Mouse (Mus musculus): ENCODE measurements around the gene Gosr2. TPM values are rescaled to one million over a fixed set of nuclear protein-coding genes. Genes with fewer than 3 reads are reported as not detected.

The Gosr2 gene
- polyA plus RNA-seq, 1 experiment from 2014 or later, result 98.1 TPM

- 0 out of 2 replicates have a peak overlapping the region, but pooled peaks have one; percentile 1 for H3K4me3 ChIP-seq
- ATAC-seq (ENCODE audit: insufficient number of reproducible peaks, insufficient read depth, low FRiP score, low TSS enrichment), result no peak
These were observed 23.9 kb upstream of the Gosr2 start for GRCm38 (mm10) chr11:103721468-103722039.

GRCm38 (mm10) chr11:103719436-103719835 is 21.7 kb upstream of the Gosr2 start:
- no peak overlapping the region for H3K4me2 ChIP-seq (replicated peaks)
- no peak overlapping the region for H3K27ac ChIP-seq
- no peak overlapping the region for H3K9ac ChIP-seq
- no peak for ATAC-seq (ENCODE audit: insufficient number of reproducible peaks, insufficient read depth, low FRiP score, low TSS enrichment)
- 65% methylated on average over 5 of the region's 5 CpGs for WGBS
- no peak overlapping the region for H3K4me3 ChIP-seq
- H3K4me1 ChIP-seq, result peaks cover 18% of the 10 kb centered on the region
- H3K9me3 ChIP-seq, result no peaks in the 10 kb centered on the region
- no peaks in the 10 kb centered on the region for H3K27me3 ChIP-seq
- no peaks in the 10 kb centered on the region for H3K36me3 ChIP-seq

More at GRCm38 (mm10) chr11:103721468-103722039, 23.9 kb upstream of the Gosr2 start:
- WGBS, result 14% methylated on average over 15 of the region's 15 CpGs
- H3K9ac ChIP-seq, result no peak overlapping the region; the same call in 1 of the 2 replicates
- H3K27ac ChIP-seq, result no peak overlapping the region
- H3K9me3 ChIP-seq, result no peaks in the 10 kb centered on the region
- peaks cover 17% of the 10 kb centered on the region for H3K4me1 ChIP-seq
- H3K27me3 ChIP-seq, result no peaks in the 10 kb centered on the region
- H3K36me3 ChIP-seq, result no peaks in the 10 kb centered on the region
- peak overlapping the region; percentile 46 for H3K4me2 ChIP-seq (replicated peaks)

- no peak overlapping the region for H3K4me2 ChIP-seq (replicated peaks)
- no peaks in the 10 kb centered on the region for H3K9me3 ChIP-seq
- H3K9ac ChIP-seq, result no peak overlapping the region
- H3K4me1 ChIP-seq, result peaks cover 21% of the 10 kb centered on the region
- no peak overlapping the region for H3K27ac ChIP-seq
- no peaks in the 10 kb centered on the region for H3K36me3 ChIP-seq
- H3K4me3 ChIP-seq, result no peak overlapping the region
- ATAC-seq (ENCODE audit: insufficient number of reproducible peaks, insufficient read depth, low FRiP score, low TSS enrichment), result no peak
- 40% methylated on average over 9 of the region's 9 CpGs for WGBS
- H3K27me3 ChIP-seq, result 0 out of 2 replicates have a peak, but pooled peaks cover under 1% of the 10 kb centered on the region
These were observed 19.3 kb upstream of the Gosr2 start for GRCm38 (mm10) chr11:103716971-103717370.

GRCm38 (mm10) chr11:103714074-103714473 is 16.4 kb upstream of the Gosr2 start:
- Histone ChIP-seq H3K36me3 (no peaks in the 10 kb centered on the region), H3K4me3 (no peak overlapping the region), H3K4me2 (replicated peaks) (no peak overlapping the region), H3K27ac (no peak overlapping the region), H3K9me3 (no peaks in the 10 kb centered on the region), H3K4me1 (peaks cover 17% of the 10 kb centered on the region; the same call in 1 of the 2 replicates), H3K27me3 (0 out of 2 replicates have a peak, but pooled peaks cover 5% of the 10 kb centered on the region), H3K9ac (no peak overlapping the region)
- no peak for ATAC-seq (ENCODE audit: insufficient number of reproducible peaks, insufficient read depth, low FRiP score, low TSS enrichment)
- WGBS, result 78% methylated on average over 2 of the region's 2 CpGs

GRCm38 (mm10) chr11:103711851-103712587 is 14.3 kb upstream of the Gosr2 start:
- 0 out of 2 replicates have a peak, but pooled peaks cover 5% of the 10 kb centered on the region for H3K27me3 ChIP-seq
- peaks cover 16% of the 10 kb centered on the region; the same call in 1 of the 2 replicates for H3K4me1 ChIP-seq
- no peaks in the 10 kb centered on the region for H3K9me3 ChIP-seq
- 39% methylated on average over 28 of the region's 28 CpGs for WGBS
- H3K9ac ChIP-seq, result no peak overlapping the region
- H3K27ac ChIP-seq, result no peak overlapping the region
- no peak overlapping the region for H3K4me2 ChIP-seq (replicated peaks)
- no peaks in the 10 kb centered on the region for H3K36me3 ChIP-seq
- 0 out of 2 replicates have a peak, but pooled peaks have one; percentile 28 for ATAC-seq (ENCODE audit: insufficient number of reproducible peaks, insufficient read depth, low FRiP score, low TSS enrichment)
- H3K4me3 ChIP-seq, result no peak overlapping the region

GRCm38 (mm10) chr11:103709982-103710381 is 12.3 kb upstream of the Gosr2 start:
- Histone ChIP-seq H3K36me3 (no peaks in the 10 kb centered on the region), H3K4me3 (no peak overlapping the region), H3K27me3 (0 out of 2 replicates have a peak, but pooled peaks cover 5% of the 10 kb centered on the region), H3K4me1 (peaks cover 10% of the 10 kb centered on the region; the same call in 1 of the 2 replicates), H3K9me3 (no peaks in the 10 kb centered on the region), H3K27ac (no peak overlapping the region), H3K9ac (no peak overlapping the region), H3K4me2 (replicated peaks) (no peak overlapping the region)
- no peak for ATAC-seq (ENCODE audit: insufficient number of reproducible peaks, insufficient read depth, low FRiP score, low TSS enrichment)
- WGBS, result 79% methylated on average over 1 of the region's 1 CpGs

GRCm38 (mm10) chr11:103707005-103707404 is 9.3 kb upstream of the Gosr2 start:
- 0 out of 2 replicates have a peak, but pooled peaks cover 4% of the 10 kb centered on the region for H3K27me3 ChIP-seq
- H3K9ac ChIP-seq, result no peak overlapping the region
- no peak overlapping the region for H3K4me3 ChIP-seq
- peaks cover 4% of the 10 kb centered on the region; the same call in 1 of the 2 replicates for H3K4me1 ChIP-seq
- H3K27ac ChIP-seq, result no peak overlapping the region
- WGBS, result 43% methylated on average over 8 of the region's 8 CpGs
- ATAC-seq (ENCODE audit: insufficient number of reproducible peaks, insufficient read depth, low FRiP score, low TSS enrichment), result no peak
- H3K4me2 ChIP-seq (replicated peaks), result no peak overlapping the region
- H3K9me3 ChIP-seq, result no peaks in the 10 kb centered on the region
- no peaks in the 10 kb centered on the region for H3K36me3 ChIP-seq

- WGBS, result 70% methylated on average over 2 of the region's 2 CpGs
- no peaks in the 10 kb centered on the region for H3K27me3 ChIP-seq
- H3K4me2 ChIP-seq (replicated peaks), result peak overlapping the region; percentile 62
- peak overlapping the region; percentile 79; the same call in 1 of the 2 replicates for H3K9ac ChIP-seq
- 0 out of 2 replicates have a peak, but pooled peaks cover 3% of the 10 kb centered on the region for H3K36me3 ChIP-seq
- H3K27ac ChIP-seq, result peak overlapping the region; percentile 96
- ATAC-seq (ENCODE audit: insufficient number of reproducible peaks, insufficient read depth, low FRiP score, low TSS enrichment), result no peak
- no peaks in the 10 kb centered on the region for H3K4me1 ChIP-seq
- no peaks in the 10 kb centered on the region for H3K9me3 ChIP-seq
- H3K4me3 ChIP-seq, result peak overlapping the region; percentile 91
These were observed 528 bp upstream of the Gosr2 start for GRCm38 (mm10) chr11:103698226-103698625.

- Histone ChIP-seq H3K27ac (peak overlapping the region; percentile 96), H3K4me1 (no peaks in the 10 kb centered on the region), H3K4me3 (peak overlapping the region; percentile 91), H3K27me3 (no peaks in the 10 kb centered on the region), H3K9ac (peak overlapping the region; percentile 79), H3K36me3 (0 out of 2 replicates have a peak, but pooled peaks cover 3% of the 10 kb centered on the region), H3K4me2 (replicated peaks) (peak overlapping the region; percentile 62), H3K9me3 (no peaks in the 10 kb centered on the region)
- peak; percentile 30; the same call in 1 of the 2 replicates for ATAC-seq (ENCODE audit: insufficient number of reproducible peaks, insufficient read depth, low FRiP score, low TSS enrichment)
- WGBS, result 2% methylated on average over 18 of the region's 18 CpGs
These were observed 690 bp downstream of the Gosr2 start for GRCm38 (mm10) chr11:103696851-103697564.

GRCm38 (mm10) chr11:103693241-103693640 is 4.5 kb downstream of the Gosr2 start:
- Histone ChIP-seq H3K9me3 (no peaks in the 10 kb centered on the region), H3K4me3 (no peak overlapping the region), H3K4me1 (no peaks in the 10 kb centered on the region), H3K9ac (no peak overlapping the region), H3K27me3 (no peaks in the 10 kb centered on the region), H3K36me3 (0 out of 2 replicates have a peak, but pooled peaks cover 6% of the 10 kb centered on the region), H3K4me2 (replicated peaks) (no peak overlapping the region), H3K27ac (no peak overlapping the region)
- 96% methylated on average over 1 of the region's 1 CpGs for WGBS
- ATAC-seq (ENCODE audit: insufficient number of reproducible peaks, insufficient read depth, low FRiP score, low TSS enrichment), result no peak

GRCm38 (mm10) chr11:103691036-103691435 is 6.7 kb downstream of the Gosr2 start:
- Histone ChIP-seq H3K27me3 (no peaks in the 10 kb centered on the region), H3K27ac (no peak overlapping the region), H3K36me3 (peaks cover 24% of the 10 kb centered on the region), H3K9me3 (no peaks in the 10 kb centered on the region), H3K9ac (no peak overlapping the region), H3K4me3 (no peak overlapping the region), H3K4me1 (no peaks in the 10 kb centered on the region), H3K4me2 (replicated peaks) (no peak overlapping the region)
- no peak for ATAC-seq (ENCODE audit: insufficient number of reproducible peaks, insufficient read depth, low FRiP score, low TSS enrichment)
- WGBS, result 93% methylated on average over 1 of the region's 1 CpGs
